Comparison of ENCODE assay signal across 11 mouse cellular contexts in the genomic region with DNA sequence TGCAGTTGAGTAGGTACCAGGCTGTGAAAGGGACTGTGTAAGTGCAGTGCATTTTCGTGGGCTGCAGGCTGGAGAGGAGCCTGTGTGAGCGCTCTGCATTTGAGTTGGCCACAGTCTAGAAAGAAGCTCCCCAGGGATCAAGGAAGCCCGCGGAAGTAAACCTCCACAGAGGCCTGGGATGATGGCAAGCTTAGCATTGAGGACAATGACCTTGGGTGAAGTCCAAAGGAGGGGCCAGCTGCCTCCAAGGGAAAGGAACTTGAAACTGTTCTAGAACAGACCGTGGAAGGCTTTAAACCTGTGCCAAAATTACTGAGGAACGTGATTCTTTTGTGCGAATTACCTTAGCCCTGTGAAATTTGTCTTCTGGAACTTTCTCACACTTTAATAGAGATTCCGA. TPM values are rescaled to one million over a fixed set of nuclear protein-coding genes. Genes with fewer than 3 reads are reported as not detected.
DNase-seq lines count a peak whose midpoint lies in the region; ATAC-seq and TF ChIP-seq lines count a peak whose summit lies in the region.
"Had no signal": no experiment of that assay in that cellular context is flagged by ENCODE, and none has a peak within 500 bp of the region (broad histone marks: within the 10 kb centered on the region; RNA-seq: fewer than 3 reads in every experiment).

No protein-coding gene starts in this region.

- no peak overlapping the region; the same call in 1 of the 2 replicates for H3K27ac ChIP-seq in heart, adult 2 months
- H3K27ac ChIP-seq in heart, embryonic 10.5 days: no peak overlapping the region
- no peak overlapping the region for H3K27ac ChIP-seq in heart, postnatal 0 days (ENCODE audit: low read depth)
- H3K27ac ChIP-seq in forebrain, embryonic 11.5 days (ENCODE audit: low read depth, low read length): no peak overlapping the region
- H3K27ac ChIP-seq: liver, embryonic 13.5 days had no signal

- WGBS in heart, adult 2 months: 28% methylated on average over 8 of the region's 8 CpGs
- WGBS in heart, embryonic 10.5 days: 82% methylated on average over 8 of the region's 8 CpGs
- 53% methylated on average over 8 of the region's 8 CpGs for whole genome bisulfite sequencing in heart, postnatal 0 days
- WGBS in forebrain, embryonic 11.5 days: 81% methylated on average over 8 of the region's 8 CpGs

- TF ChIP-seq POLR2A in heart, adult 2 months (IDR thresholded peaks at IDR 0.05; ENCODE audit: insufficient read depth, low read depth, low read length): no peak

- peak; percentile 49 to 64 for DNase-seq in heart, adult 2 months
- DNase-seq in heart, embryonic 10.5 days (ENCODE audit: low spot score): no peak
- DNase-seq in ovary, adult 18-20 months (ENCODE audit: low spot score): peak; percentile 23
- no peak for DNase-seq in ovary, postnatal 10 days (ENCODE audit: low spot score)
- DNase-seq in heart, postnatal 0 days (ENCODE audit: low spot score): peak; percentile 33
- DNase-seq in skeletal muscle tissue, adult 2 months (ENCODE audit: low read depth, low spot score): peak; percentile 21
- DNase-seq in forebrain, embryonic 11.5 days (ENCODE audit: low spot score): no peak
- no peak for DNase-seq in T-cell, adult 2 months (ENCODE audit: low spot score)
- DNase-seq: liver, embryonic 13.5 days had no signal

- H3K27me3 ChIP-seq in heart, adult 2 months (ENCODE audit: control insufficient read depth, insufficient read depth, low read length): no peaks in the 10 kb centered on the region
- no peaks in the 10 kb centered on the region for H3K27me3 ChIP-seq in heart, embryonic 10.5 days (ENCODE audit: insufficient read depth, poor library complexity, severe bottlenecking)
- H3K27me3 ChIP-seq in heart, postnatal 0 days (ENCODE audit: control insufficient read depth, insufficient read depth, low read length): no peaks in the 10 kb centered on the region
- no peaks in the 10 kb centered on the region for H3K27me3 ChIP-seq in forebrain, embryonic 11.5 days (ENCODE audit: control insufficient read depth, insufficient read depth, low read length)
- H3K27me3 ChIP-seq: liver, embryonic 13.5 days had no signal

- no peaks in the 10 kb centered on the region; the same call in 1 of the 2 replicates for H3K4me1 ChIP-seq in heart, adult 2 months (ENCODE audit: control insufficient read depth, insufficient read depth, low read length)
- H3K4me1 ChIP-seq in heart, embryonic 10.5 days: peaks cover 19% of the 10 kb centered on the region
- peaks cover 10% of the 10 kb centered on the region; the same call in 1 of the 2 replicates for H3K4me1 ChIP-seq in heart, postnatal 0 days (ENCODE audit: control insufficient read depth, insufficient read depth)
- H3K4me1 ChIP-seq in forebrain, embryonic 11.5 days (replicated peaks; ENCODE audit: control insufficient read depth, insufficient read depth, low read length): no peaks in the 10 kb centered on the region
- H3K4me1 ChIP-seq: liver, embryonic 13.5 days had no signal

- intact Hi-C loops in heart, adult 2 months (cut with DNase I): loop anchor here (5.0 kb wide), 1 partner anchor 57 kb away; the partner anchor contains the start of gene Cobll1

- H3K9me3 ChIP-seq in heart, embryonic 10.5 days: no peaks in the 10 kb centered on the region
- H3K9me3 ChIP-seq in heart, postnatal 0 days (replicated peaks; ENCODE audit: control insufficient read depth, low read length): no peaks in the 10 kb centered on the region
- no peaks in the 10 kb centered on the region for H3K9me3 ChIP-seq in forebrain, embryonic 11.5 days (ENCODE audit: control insufficient read depth, low read length)
- H3K9me3 ChIP-seq: liver, embryonic 13.5 days had no signal

- TF ChIP-seq EP300 in heart, adult 2 months (IDR thresholded peaks at IDR 0.05; ENCODE audit: insufficient read depth, low read depth, low read length): no peak
- no peak for TF ChIP-seq EP300 in heart, postnatal 0 days (IDR thresholded peaks at IDR 0.05; ENCODE audit: low read depth)

- ATAC-seq in heart, postnatal 0 days (ENCODE audit: insufficient read depth, low read depth): peak; percentile 14; the same call in 1 of the 2 replicates
- no peak for ATAC-seq in forebrain, embryonic 11.5 days (replicated peaks; ENCODE audit: low FRiP score)
- ATAC-seq: activated CD4-positive, CD25-positive, alpha-beta regulatory T cell, adult 4 months; CD4-positive, CD25-positive, alpha-beta regulatory T cell, adult 4 months had no signal

- no peak for TF ChIP-seq CTCF in heart, adult 2 months (IDR thresholded peaks at IDR 0.05)
- TF ChIP-seq CTCF in heart, postnatal 0 days (IDR thresholded peaks at IDR 0.05; ENCODE audit: low read depth): no peak

- H3K9ac ChIP-seq in heart, adult 2 months (ENCODE audit: low read depth, low read length): no peak overlapping the region
- no peak overlapping the region for H3K9ac ChIP-seq in heart, postnatal 0 days (replicated peaks; ENCODE audit: low read depth, low read length)
- H3K9ac ChIP-seq in forebrain, embryonic 11.5 days (ENCODE audit: low read length): no peak overlapping the region
- H3K9ac ChIP-seq: liver, embryonic 13.5 days had no signal

- H3K4me2 ChIP-seq in heart, postnatal 0 days (ENCODE audit: low read depth, low read length): no peak overlapping the region
- no peak overlapping the region for H3K4me2 ChIP-seq in forebrain, embryonic 11.5 days (ENCODE audit: low read depth, low read length, severe bottlenecking)
- H3K4me2 ChIP-seq: liver, embryonic 13.5 days had no signal

- H3K79me2 ChIP-seq in heart, adult 2 months (replicated peaks; ENCODE audit: control insufficient read depth, insufficient read depth, low read length): no peaks in the 10 kb centered on the region

- H3K4me3 ChIP-seq in heart, adult 2 months: no peak overlapping the region
- no peak overlapping the region for H3K4me3 ChIP-seq in heart, embryonic 10.5 days
- H3K4me3 ChIP-seq in heart, postnatal 0 days (ENCODE audit: low read depth, low read length): no peak overlapping the region
- H3K4me3 ChIP-seq in forebrain, embryonic 11.5 days (ENCODE audit: low read depth, low read length): no peak overlapping the region
- H3K4me3 ChIP-seq: liver, embryonic 13.5 days had no signal

- H3K36me3 ChIP-seq in heart, adult 2 months (ENCODE audit: control insufficient read depth, insufficient read depth, low read length): no peaks in the 10 kb centered on the region
- H3K36me3 ChIP-seq in heart, embryonic 10.5 days: no peaks in the 10 kb centered on the region
- no peaks in the 10 kb centered on the region for H3K36me3 ChIP-seq in heart, postnatal 0 days (replicated peaks; ENCODE audit: control insufficient read depth, insufficient read depth, low read length)
- H3K36me3 ChIP-seq in forebrain, embryonic 11.5 days (ENCODE audit: control insufficient read depth, insufficient read depth, low read length): no peaks in the 10 kb centered on the region
- H3K36me3 ChIP-seq: liver, embryonic 13.5 days had no signal

RNA-seq across cellular contexts. Expression of gene Cobll1, which starts 54.9 kb away (rescaled TPM):
- 10 to 100 TPM; 53.3 to 76.8 TPM for total RNA-seq in heart, adult 2 months (2021)
- 19.3 and 35.1 TPM in 2 replicates for polyA plus RNA-seq in heart, adult 2 months (2012; rRNA removed)
- polyA plus RNA-seq in heart, embryonic 10.5 days (2016; fragmentation: Nextera tagmentation; extraction: Ambion mirVana): 9.8 and 13.9 TPM in 2 replicates
- 8.2 and 8.6 TPM in 2 replicates for total RNA-seq in heart, postnatal 0 days (2014; rRNA removed; ENCODE audit: low replicate concordance)
- polyA plus RNA-seq in heart, postnatal 0 days (2015; fragmentation: Nextera tagmentation; extraction: Ambion mirVana): 10.2 and 11.0 TPM in 2 replicates
- polyA plus RNA-seq in forebrain, embryonic 11.5 days (2014; fragmentation: Nextera tagmentation; extraction: Ambion mirVana): 4.2 and 4.8 TPM in 2 replicates

Comparison
In these comparisons a context has a peak if more than half of its experiments do, and no peak if none do; other contexts are left out.
1. DNase-seq: peak in heart, adult 2 months (2 of 2), ovary, adult 18-20 months (single experiment), heart, postnatal 0 days (single experiment) and skeletal muscle tissue, adult 2 months (single experiment); none in heart, embryonic 10.5 days (single experiment), ovary, postnatal 10 days (single experiment), forebrain, embryonic 11.5 days (single experiment) and T-cell, adult 2 months (single experiment).